Mouse (Mus musculus): ENCODE measurements around the gene Shld2.
"Not testable (repeated sequence)": the region's sequence is repeated elsewhere in the genome, so short reads cannot be mapped to it uniquely, and the experiment has no call there.

Gene Shld2

DNA sequence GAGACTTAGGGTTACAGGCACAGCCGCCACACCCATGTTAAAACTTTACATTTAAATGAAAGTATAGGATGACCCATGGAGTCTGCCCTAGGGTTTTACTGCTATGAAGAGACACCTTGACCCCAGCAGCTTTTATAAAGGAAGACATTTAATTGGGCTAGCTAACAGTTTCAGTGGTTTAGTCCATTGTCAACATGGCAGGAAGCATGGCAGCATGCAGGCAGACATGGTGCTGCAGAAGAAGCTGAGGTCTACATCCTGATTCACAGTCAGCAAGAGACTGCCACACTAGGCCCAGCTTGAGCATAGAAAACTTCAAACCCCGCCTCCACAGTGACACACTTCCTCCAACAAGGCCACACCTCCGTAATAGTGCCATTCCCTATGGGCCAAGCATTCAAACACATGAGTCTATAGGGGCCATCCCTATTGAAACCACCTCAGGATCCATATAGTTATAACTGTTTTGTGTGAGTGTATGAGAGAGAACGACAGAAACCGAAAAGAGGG is 13.3 kb upstream of the Shld2 start:
- DNase-seq (ENCODE audit: extremely low read depth, low read depth), result no peak

DNA sequence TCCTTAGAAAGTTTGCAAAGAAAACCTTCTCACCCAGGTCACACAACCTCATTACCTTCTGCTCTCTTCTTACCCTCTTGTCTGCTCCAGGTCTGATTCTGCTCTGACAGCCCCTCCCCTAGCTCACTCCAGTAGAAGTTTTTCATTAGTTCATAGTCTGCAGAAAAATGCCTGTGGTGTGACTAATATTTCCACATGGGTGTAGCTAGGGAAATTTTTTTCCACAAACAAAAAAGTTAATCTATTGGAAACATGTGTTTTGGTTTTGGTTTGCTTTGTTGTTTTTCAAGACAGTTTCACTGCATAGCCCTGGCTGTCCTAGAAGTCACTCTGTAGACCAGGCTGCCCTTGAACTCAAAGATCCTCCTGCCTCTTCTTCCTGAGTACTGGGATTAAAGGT is 7.8 kb upstream of the Shld2 start:
- no peak for DNase-seq (ENCODE audit: extremely low read depth, low read depth)

DNA sequence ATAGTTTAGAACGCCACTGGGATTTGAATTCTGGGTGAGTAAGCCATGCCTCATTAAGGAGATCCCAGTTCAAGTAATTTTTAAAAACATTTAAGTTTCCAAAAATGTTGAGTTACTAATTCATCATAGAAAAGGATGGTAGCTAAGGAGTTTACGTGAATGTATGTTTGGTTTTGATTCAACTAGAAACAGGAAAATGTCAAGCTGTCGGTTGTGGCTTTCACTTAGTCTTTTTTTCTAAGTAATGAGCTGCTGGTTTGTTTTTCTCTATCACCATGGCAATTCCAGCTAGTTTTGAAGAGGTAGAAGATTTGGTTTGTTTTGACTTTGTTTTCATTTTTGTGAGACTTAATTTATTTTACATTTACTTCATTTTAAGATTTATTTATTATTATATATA is 7.1 kb upstream of the Shld2 start:
- no peak for DNase-seq (ENCODE audit: extremely low read depth, low read depth)

DNA sequence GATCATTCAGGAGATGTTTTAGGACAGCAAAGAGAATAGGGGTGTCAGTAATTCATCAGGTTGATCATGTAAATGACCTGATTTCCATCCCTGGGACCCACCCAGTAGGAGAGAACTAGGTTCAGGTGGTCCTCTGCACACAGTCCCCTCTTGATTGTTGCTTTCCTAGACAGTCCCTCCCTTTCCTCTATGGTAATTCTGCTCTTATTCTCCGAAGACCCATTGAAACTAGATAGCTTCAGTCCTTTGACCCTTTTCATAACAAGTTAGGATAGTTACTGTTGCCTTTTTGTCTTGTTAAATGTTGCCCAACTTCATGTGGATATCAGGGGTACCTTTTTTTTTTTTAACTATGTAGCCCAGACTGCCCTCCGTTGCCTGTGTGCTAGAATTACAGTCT is 6.1 kb upstream of the Shld2 start:
- no peak for DNase-seq (ENCODE audit: extremely low read depth, low read depth)

DNA sequence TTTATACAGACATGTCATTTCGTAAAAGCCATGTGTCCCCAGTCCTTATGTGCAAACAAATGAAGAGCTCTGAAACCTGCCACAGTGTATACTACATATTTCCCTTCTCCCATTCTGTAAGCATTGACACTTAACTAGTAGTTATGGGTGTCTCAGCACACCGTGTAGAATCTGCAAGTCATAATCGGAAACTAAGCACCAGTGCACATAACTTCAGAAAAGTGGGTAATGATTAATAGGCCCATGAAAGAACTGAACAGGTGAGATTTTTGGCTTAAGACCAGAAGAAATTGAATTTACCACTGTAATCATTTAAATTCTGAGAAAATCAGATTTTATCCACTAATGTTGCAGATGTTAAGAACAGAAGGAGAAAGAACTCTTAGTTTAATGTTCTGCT is 4.5 kb upstream of the Shld2 start:
- no peak for DNase-seq (ENCODE audit: extremely low read depth, low read depth)

DNA sequence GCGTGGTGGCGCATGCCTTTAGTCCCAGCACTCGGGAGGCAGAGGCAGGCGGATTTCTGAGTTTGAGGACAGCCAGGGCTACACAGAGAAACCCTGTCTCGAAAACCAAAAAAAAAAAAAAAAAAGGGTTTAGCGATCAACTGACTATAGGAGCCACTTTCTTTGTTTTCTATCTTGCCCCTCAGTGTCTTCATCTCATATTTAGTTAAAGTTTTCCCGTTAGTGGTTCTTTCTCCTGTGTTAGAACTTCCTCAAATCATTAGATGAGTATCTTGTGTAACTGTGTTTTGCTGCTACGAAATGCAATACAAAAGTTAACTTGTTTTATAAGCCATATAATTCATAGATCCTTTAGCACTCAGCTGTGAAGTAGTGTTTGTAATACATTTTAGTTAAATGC is 4.1 kb upstream of the Shld2 start:
- not testable (repeated sequence) for DNase-seq (ENCODE audit: extremely low read depth, low read depth)

DNA sequence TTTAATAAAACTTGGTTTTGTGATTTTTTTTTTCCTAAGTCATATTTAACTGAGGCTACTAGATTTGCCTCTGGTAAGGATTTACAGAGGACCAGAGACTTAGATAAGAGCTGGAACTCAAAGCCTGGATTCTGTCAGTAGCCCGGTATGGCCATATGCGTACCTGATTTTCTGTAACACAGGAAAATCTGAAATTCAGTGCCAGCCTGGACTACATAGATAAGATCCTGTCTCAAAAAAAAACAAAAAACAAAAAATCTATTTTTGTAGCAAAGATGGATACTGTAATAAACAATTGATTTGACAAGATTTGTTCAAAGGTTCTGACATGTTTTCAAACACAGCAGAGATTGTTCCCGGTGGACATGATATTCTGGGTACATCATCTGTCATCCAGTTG is 3.3 kb upstream of the Shld2 start:
- no peak for DNase-seq (ENCODE audit: extremely low read depth, low read depth)

DNA sequence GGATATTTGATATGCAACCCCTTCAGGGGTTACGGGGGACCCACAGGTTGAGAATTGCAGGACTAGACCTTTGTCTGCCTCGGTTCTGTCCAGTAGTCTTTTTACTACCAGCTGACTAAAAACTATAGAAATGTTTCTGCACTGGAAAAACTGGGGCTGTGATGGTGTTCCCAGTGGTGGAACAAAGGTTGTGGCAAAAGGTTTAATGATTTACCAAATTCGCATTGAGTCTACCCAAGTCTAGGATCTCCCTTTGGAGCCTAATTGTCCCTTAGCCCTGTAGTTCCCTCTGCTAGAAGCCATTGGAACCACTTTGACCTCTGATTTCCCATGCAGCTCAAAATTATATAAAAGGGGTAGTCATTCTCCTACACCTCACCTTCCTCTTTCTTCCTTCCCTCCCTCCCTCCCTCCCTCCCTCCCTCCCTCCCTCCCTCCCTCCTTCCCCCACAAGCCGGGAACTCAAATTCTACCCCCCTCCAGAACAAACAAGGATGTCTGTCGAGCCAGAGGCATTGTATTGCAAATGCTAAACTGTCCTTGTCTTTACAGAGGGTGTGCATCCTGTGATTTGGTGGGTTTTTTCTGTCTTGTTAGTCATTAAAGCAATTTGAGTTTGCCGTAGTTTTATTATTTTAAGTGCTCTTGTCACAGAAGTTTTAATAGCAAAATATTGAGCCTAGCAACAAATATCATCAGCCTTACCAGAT is 2.2 kb upstream of the Shld2 start:
- no peak for DNase-seq (ENCODE audit: extremely low read depth, low read depth)

DNA sequence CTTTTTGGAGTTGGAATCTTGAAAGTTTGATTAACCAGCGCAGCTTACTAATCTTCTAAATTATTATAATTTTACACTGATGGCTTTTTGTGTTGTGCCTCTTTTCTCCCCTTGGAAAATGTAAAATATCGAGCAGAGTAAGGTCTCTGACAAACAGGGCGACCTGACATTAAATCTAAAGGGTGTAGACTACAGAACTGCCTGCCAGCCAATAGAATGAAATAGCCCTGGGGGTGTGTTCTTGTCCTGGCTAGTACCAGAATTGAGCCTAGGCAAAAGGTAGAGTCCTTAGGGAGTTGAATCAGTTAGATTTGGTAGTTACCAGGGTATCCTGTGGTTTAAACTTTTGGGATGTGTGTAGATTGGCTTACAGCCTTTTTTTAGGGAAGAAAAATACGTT is 1.4 kb upstream of the Shld2 start:
- DNase-seq (ENCODE audit: extremely low read depth, low read depth), result no peak

DNA sequence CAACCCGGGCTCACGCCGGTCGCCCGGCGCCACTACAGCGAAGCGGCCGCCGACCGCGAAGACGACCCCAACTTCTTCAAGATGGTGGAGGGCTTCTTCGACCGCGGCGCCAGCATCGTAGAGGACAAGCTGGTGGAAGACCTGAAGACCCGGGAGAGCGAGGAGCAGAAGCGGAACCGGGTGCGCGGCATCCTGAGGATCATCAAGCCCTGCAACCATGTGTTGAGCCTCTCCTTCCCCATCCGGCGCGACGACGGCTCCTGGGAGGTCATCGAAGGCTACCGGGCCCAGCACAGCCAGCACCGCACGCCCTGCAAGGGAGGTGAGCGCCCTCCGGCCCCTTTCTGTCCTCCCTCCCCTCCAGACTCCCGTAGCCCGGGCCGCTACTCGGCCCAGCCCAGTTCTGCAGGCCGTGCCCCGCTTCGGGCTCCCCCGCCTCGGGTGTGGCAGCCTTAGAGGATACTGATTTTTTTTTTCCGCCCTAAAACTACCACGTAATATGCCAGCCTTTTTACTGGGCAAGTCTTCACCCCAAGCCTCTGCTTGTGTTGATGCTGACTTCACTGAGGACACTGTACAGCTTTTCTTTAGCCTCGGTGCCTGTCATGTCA is 833 bp upstream of the Shld2 start:
- no peak for DNase-seq (ENCODE audit: extremely low read depth, low read depth)

DNA sequence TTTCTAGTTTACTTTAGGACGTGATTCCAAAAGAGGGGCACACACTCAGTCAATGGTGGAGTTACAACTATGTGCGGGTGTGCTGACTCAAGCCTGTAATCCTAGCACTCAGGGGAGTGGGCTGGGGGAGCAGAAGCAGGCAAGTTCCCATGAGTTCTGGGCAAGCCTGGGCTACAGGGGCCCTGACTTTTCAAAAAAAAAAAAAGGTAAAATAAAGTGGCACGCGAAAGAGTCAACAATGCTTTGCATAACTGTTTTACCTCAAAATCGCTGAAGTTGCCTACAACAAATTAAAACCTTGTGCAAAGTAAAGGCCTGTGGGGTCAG is 423 bp downstream of the Shld2 start:
- DNase-seq (ENCODE audit: extremely low read depth, low read depth), result no peak

DNA sequence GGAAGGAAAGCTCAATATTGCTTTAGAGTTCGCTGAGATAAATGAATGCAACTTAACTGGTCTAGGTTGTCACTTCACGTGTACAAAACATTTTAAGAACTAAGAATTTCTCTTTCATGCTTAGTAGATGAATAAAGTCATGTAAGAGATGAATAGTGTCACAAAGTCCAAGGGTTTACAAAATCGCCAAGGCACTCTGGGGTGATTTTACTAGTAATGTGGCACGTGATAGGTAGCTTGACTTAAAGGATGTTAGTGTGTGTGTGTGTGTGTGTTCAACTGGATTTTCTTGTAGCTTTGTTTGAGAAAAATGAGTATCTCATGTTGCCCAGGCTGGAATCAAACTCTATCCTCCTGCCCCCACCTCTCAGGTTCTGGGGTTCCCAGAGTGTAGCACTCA is 1.0 kb downstream of the Shld2 start:
- DNase-seq (ENCODE audit: extremely low read depth, low read depth), result no peak

DNA sequence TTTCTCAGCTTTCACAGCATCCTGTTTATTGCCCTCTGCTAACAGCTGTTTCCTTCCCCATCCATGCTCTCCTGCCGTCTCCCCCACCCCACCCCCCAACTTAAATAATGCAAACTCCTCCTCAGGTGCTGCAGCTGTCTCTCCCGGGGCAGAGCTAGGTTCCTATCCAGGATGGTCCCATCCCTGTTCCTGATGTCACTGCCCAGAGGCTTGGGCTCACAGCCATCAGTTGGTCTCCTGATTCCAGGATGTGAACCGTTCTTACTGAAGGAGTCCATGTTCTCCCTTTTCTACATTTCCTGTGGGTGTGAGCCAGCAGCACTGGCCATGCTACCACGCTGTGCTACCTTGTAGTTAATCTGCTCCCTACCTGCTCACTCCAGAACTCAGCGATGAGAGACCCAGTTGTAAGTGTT is 7.0 kb downstream of the Shld2 start:
- no peak for DNase-seq (ENCODE audit: extremely low read depth, low read depth)

DNA sequence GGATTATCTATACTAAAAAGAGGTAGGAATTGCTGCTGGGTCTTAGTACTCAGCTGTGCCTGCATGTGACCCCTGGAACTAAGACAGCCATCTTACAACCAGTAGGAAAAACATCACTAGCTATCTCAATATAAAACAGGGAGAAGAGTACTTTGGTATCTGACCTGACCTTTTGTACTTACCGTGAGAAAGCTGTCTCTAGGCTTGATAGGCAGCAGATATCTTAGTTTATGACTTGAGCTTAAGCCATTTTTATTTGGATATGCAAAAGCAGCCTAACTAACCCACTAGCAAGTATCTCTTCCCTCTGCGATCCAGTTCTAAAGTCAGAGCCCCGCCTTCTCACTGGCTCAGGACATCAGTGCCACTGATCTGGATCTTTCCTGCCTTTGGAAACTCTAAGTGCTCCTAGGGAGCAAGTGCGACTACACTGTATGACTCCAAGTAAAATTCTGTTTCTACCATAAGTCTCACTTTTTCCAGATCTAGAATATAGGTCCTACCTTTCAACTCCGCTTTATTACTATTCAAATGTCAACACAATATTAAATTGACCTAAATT is 7.5 kb downstream of the Shld2 start:
- DNase-seq (ENCODE audit: extremely low read depth, low read depth), result no peak

DNA sequence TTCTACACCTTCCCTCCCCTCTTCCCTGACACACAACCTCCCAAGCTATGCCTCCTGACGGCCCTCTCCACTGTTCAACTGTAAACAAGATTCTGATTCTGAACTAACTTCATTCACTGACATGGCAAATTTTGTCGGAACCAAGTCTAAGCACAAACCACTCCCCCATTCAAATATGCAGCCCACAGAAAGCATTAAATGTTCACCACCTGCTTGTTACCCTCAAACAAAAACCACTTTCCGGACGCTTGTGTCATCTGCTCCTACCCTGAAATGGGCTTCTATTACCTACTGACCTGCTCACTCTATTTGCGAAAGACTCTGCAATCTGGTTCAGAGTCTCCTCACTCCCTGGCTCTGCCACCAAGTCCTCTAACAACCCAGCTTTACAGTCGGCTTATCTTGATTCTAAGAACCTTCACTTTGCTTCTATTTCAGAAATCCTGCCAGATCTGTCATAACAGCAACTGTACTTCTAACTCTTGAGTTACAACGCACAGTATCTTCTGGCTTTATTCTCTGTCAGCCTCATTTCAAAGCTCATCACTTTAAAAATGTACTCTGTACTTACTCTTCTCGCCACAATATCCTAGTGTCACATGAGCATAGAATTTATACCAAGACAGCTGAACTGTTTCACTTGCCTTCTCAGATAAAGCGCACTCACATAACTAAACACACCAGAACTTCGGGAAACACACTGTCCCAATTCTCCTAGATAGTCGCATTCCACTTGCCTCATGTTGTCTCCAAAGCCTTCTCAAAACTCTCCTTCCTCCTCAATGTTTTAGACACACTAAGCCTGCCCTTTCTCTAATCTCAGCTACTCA is 11.2 kb downstream of the Shld2 start:
- DNase-seq (ENCODE audit: extremely low read depth, low read depth), result no peak

DNA sequence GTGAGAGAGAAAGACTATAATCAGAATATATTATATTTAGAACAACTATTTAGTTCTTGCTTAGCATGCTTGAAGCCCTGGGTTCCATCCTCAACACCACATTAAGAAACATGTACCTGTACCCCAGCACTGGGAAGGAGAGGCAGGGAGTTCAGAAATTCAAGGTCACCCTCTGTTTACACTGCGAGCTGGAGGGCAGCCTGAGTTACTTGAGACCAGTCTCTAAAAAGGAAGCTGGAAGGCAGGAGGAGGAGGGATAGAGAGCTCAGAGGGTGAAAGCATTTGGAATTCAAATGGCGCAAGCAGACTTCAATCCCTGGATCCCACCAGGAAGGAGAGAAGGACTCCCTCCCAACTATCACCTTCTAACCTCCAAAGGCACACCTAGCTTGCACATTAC is 12.7 kb downstream of the Shld2 start:
- no peak for DNase-seq (ENCODE audit: extremely low read depth, low read depth)

DNA sequence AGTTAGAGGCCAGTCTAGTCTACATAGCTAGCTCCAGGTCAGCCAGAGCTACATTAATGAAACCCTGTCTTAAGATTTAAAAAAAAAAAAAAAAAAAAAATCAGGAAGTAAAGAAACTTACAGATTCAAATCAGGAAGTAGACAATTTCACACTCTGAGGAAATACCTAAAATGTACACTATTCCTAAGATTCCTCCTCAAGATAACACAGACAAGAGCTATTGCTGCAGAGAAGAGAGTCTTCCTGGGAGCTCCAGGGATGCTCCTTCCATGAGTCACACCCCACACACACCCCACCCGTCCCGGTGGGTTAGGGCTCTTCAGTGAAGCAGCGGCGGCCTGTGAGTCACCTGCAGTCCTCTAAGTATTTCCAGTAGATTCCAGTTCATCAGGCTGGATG is 13.3 kb downstream of the Shld2 start:
- no peak for DNase-seq (ENCODE audit: extremely low read depth, low read depth)

DNA sequence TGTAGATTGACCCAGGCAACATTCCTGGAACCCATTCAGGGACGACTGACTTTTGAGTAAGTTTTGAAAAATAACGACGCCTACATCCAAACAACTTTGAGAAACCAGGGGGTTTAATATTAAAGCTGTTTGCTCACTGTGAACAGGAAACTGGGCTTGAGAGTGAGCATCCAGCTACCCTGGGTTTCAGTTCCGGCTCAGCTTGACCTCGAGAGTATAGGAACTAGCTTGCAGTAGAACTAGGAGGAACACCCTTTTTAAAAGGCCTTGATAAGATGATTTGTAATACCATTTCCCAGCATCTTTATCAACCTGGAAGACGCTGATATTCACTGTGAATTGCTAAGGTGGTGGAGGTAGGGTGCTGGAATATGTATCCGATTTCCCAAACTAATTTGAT is 13.9 kb downstream of the Shld2 start:
- DNase-seq (ENCODE audit: extremely low read depth, low read depth), result no peak

DNA sequence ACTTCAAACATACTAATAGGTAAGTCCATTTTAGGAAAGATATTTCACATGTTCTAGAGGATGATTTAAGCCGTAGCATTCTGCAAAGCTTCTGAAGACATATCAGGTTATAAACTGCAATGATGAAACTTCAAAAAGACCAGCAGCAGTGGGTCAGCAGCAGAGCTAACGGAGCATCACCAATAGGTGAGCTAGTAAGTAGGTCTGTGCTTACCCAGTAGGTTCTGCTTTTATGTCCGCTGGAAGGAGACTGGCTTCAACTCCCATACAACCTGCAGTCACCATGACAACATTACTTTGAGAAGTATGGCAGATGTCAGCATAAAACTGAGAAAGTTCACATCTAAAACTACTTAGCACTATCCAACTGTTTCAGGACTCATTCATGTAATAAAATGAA is 16.7 kb downstream of the Shld2 start:
- no peak for DNase-seq (ENCODE audit: extremely low read depth, low read depth)

DNA sequence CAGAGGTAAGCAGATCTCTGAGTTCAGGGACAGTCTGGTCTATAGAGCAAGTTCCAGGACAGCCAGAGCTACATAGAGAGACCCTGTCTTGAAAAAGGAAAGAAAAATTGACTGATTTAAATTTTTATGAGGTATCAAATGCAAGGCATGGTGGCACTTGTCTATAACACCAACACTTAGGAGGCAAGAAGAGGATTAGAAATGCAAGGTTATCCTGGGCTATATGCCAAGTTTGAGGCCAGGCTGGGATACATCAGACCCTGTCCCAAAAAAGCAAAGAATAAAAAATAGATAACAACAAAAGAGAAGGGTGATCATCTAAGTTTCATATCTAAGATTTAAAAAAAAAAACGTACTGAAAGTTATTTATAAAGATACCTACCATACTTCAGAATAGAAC is 20.1 kb downstream of the Shld2 start:
- no peak for DNase-seq (ENCODE audit: extremely low read depth, low read depth)

DNA sequence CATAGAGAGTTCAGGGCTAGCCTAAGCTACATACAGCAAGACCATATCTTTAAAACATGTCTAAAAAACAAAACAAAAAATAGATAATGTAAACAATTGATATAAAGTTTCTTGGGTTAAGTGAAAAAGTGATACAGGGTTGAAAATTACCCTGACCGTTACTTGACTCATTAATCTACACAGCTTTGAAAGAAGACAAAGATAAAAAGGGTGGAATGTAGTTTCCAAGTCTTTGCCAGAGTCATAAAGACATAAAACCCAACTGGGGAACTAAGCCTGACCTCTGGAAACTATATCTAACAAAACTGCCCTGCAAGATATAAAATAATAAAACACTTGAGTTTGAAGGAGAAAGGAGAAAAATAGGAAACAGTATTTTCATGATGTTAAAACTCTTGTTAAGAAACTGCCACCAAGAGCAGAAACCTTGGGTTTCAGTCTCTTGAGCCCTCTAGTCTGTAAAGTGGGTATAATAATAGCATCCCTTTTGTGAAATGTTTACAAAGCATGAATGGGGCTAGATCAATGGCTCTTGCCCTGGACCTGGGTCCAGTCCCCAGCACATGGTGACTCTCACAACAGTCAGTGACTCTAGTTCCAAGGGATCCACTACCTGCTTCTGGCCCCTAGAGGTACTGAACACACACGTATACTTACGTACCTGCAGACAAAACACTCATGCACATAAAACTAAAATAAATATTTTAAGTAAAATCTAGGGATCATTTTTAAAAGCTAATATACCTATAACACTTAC is 20.9 kb downstream of the Shld2 start:
- no peak for DNase-seq (ENCODE audit: extremely low read depth, low read depth)

DNA sequence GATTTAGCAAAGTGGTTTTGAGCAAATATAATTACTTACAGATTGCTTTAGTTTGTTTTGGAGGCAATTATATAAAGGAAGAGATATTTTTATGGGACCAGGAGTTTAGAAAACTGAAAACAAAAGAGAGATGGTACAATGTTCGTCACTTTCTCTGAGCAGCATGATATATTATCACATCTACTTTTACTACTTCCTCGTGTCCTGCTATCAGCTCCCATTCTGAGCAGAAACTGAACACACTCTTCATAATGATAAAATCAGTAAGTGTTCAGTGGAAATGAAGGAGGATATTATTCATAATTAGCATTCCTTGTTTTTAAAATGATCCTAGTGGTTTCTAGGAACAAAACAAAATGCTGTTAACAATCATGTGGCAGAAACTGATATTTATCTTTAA is 21.9 kb downstream of the Shld2 start:
- no peak for DNase-seq (ENCODE audit: extremely low read depth, low read depth)
